ENCODE assay signal across 19 mouse cellular contexts in the genomic region with DNA sequence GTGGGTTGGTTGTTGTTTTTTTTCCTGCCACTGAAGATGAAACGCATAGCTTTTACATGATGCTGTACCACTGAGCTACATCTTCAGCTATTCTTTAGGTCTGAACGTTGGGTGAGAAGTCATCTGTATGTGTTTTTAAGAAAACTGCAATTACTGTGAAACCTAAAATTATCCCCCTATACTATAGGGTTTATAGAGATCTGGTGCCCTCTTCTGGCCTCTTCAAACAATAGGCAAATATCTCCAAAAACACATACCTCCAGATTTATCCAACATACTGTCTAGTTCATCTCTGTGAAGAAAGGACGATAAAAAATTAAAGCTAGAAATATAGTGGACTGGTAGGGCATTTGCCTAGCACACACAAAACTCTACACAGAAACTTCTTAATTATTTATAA. TPM values are rescaled to one million over a fixed set of nuclear protein-coding genes. Genes with fewer than 3 reads are reported as not detected.
A peak's percentile ranks its signal among the peaks of the same experiment; 100 is the strongest.
DNase-seq lines count a peak whose midpoint lies in the region; ATAC-seq and TF ChIP-seq lines count a peak whose summit lies in the region.
"Had no signal": no experiment of that assay in that cellular context is flagged by ENCODE, and none has a peak within 500 bp of the region (broad histone marks: within the 10 kb centered on the region; RNA-seq: fewer than 3 reads in every experiment).

No protein-coding gene starts in this region.

- intact Hi-C loops in gastrocnemius, postnatal 36 days (cut with DNase I) = no loop called here

- no peak overlapping the region for H3K4me2 ChIP-seq in hindbrain, postnatal 0 days (ENCODE audit: low read depth, low read length)
- H3K4me2 ChIP-seq in hindbrain, embryonic 12.5 days (replicated peaks) = no peak overlapping the region
- H3K4me2 ChIP-seq: heart, embryonic 15.5 days; liver, embryonic 13.5 days had no signal

- no peak for ATAC-seq in hindbrain, postnatal 0 days
- no peak for ATAC-seq in hindbrain, embryonic 12.5 days (ENCODE audit: low FRiP score)
- ATAC-seq in erythroblast, adult 5-6 weeks (replicated peaks; ENCODE audit: low FRiP score, poor library complexity, severe bottlenecking) = no peak
- ATAC-seq: Patski had no signal

- H3K27me3 ChIP-seq in hindbrain, postnatal 0 days (ENCODE audit: insufficient read depth, low read length) = no peaks in the 10 kb centered on the region
- H3K27me3 ChIP-seq in hindbrain, embryonic 12.5 days = no peaks in the 10 kb centered on the region
- H3K27me3 ChIP-seq: heart, embryonic 15.5 days; liver, embryonic 13.5 days had no signal

- DNase-seq in hindbrain, postnatal 0 days (ENCODE audit: low spot score) = peak; percentile 41
- peak; percentile 43 for DNase-seq in 3T3-L1 (ENCODE audit: low read depth, low spot score)
- DNase-seq in 416B (ENCODE audit: low read depth) = peak; percentile 0
- DNase-seq in c-Kit-positive CD71-negative TER-119-negative erythroid progenitor cells, embryonic 14.5 days (ENCODE audit: low read depth) = peak; percentile 1
- DNase-seq in ovary, adult 18-20 months (ENCODE audit: low spot score) = no peak
- no peak for DNase-seq in gastrocnemius, postnatal 36 days
- DNase-seq: cerebellum, postnatal 25 days; layer of hippocampus, postnatal 36 days; liver, embryonic 13.5 days; right cerebral cortex, postnatal 4 days had no signal

- WGBS in hindbrain, postnatal 0 days = 33% methylated on average over 3 of the region's 3 CpGs
- WGBS in hindbrain, embryonic 12.5 days = 43% methylated on average over 3 of the region's 3 CpGs

- no peak overlapping the region for H3K27ac ChIP-seq in hindbrain, postnatal 0 days
- H3K27ac ChIP-seq in hindbrain, embryonic 12.5 days = no peak overlapping the region
- H3K27ac ChIP-seq: heart, embryonic 15.5 days; liver, embryonic 13.5 days had no signal

- TF ChIP-seq CTCF in hindbrain, postnatal 0 days (IDR thresholded peaks at IDR 0.05; ENCODE audit: low read depth) = peak; percentile 51

- H3K9me3 ChIP-seq in hindbrain, postnatal 0 days (ENCODE audit: low read length) = no peaks in the 10 kb centered on the region
- no peaks in the 10 kb centered on the region for H3K9me3 ChIP-seq in hindbrain, embryonic 12.5 days (replicated peaks)
- H3K9me3 ChIP-seq: heart, embryonic 15.5 days; liver, embryonic 13.5 days had no signal

- no peaks in the 10 kb centered on the region for H3K4me1 ChIP-seq in hindbrain, postnatal 0 days (ENCODE audit: insufficient read depth, low read length)
- no peaks in the 10 kb centered on the region for H3K4me1 ChIP-seq in hindbrain, embryonic 12.5 days
- H3K4me1 ChIP-seq: heart, embryonic 15.5 days; liver, embryonic 13.5 days had no signal

- no peak overlapping the region for H3K4me3 ChIP-seq in hindbrain, postnatal 0 days (ENCODE audit: low read length)
- H3K4me3 ChIP-seq in hindbrain, embryonic 12.5 days = no peak overlapping the region
- H3K4me3 ChIP-seq: heart, embryonic 15.5 days; liver, embryonic 13.5 days had no signal

- no peak overlapping the region for H3K9ac ChIP-seq in hindbrain, postnatal 0 days (replicated peaks; ENCODE audit: low read length)
- no peak overlapping the region for H3K9ac ChIP-seq in hindbrain, embryonic 12.5 days
- H3K9ac ChIP-seq: heart, embryonic 15.5 days; liver, embryonic 13.5 days had no signal

- H3K36me3 ChIP-seq in hindbrain, postnatal 0 days (ENCODE audit: insufficient read depth, low read length) = no peaks in the 10 kb centered on the region
- no peaks in the 10 kb centered on the region for H3K36me3 ChIP-seq in hindbrain, embryonic 12.5 days
- H3K36me3 ChIP-seq: heart, embryonic 15.5 days; liver, embryonic 13.5 days had no signal

RNA-seq across cellular contexts. Expression of gene Xlr, which starts 1.6 kb away (rescaled TPM):
- total RNA-seq in hindbrain, postnatal 0 days (2014; rRNA removed) = 0.37 TPM in 1 of 2 replicates, not detected in the other
- 2.9 and 3.4 TPM in 2 replicates for polyA plus RNA-seq in hindbrain, postnatal 0 days (2015; fragmentation: Nextera tagmentation; extraction: Ambion mirVana)
- 1.7 and 3.1 TPM in 2 replicates for polyA plus RNA-seq in hindbrain, embryonic 12.5 days (2016; fragmentation: Nextera tagmentation; extraction: Ambion mirVana)
- total RNA-seq in erythroblast, adult 5-6 weeks (2015; ENCODE audit: low replicate concordance) = 1.0 and 5.8 TPM in 2 replicates
- 2.2 TPM in 1 of 2 replicates, not detected in the other for total RNA-seq in erythroblast, adult 5-6 weeks (2017; ENCODE audit: low replicate concordance)
- total RNA-seq in gastrocnemius, postnatal 36 days (2021) = under 1 TPM in 1 of 2 experiments, not detected in 1; 0.36 TPM

RNA-seq across cellular contexts. Expression of gene Zfp36l3, which starts 22.9 kb away (rescaled TPM):
- total RNA-seq in hindbrain, postnatal 0 days (2014; rRNA removed) = not detected in 2 replicates
- not detected in 2 replicates for polyA plus RNA-seq in hindbrain, postnatal 0 days (2015; fragmentation: Nextera tagmentation; extraction: Ambion mirVana)
- not detected in 2 replicates for polyA plus RNA-seq in hindbrain, embryonic 12.5 days (2016; fragmentation: Nextera tagmentation; extraction: Ambion mirVana)
- total RNA-seq in erythroblast, adult 5-6 weeks (2015; ENCODE audit: low replicate concordance) = not detected in 2 replicates
- total RNA-seq in erythroblast, adult 5-6 weeks (2017; ENCODE audit: low replicate concordance) = not detected in 2 replicates
- not detected for total RNA-seq in gastrocnemius, postnatal 36 days (2021)
- total RNA-seq: adrenal gland, postnatal 4 days; gastrocnemius, adult 8-10 months; layer of hippocampus, postnatal 36 days; megakaryocyte progenitor cell, adult 5-6 weeks had no signal
- polyA plus RNA-seq: heart, embryonic 15.5 days; liver, embryonic 13.5 days; neural tube, embryonic 11.5 days; Patski had no signal

RNA-seq across cellular contexts. Expression of gene 1700013H16Rik, which starts 41.4 kb away (rescaled TPM):
- not detected in 2 replicates for total RNA-seq in hindbrain, postnatal 0 days (2014; rRNA removed)
- polyA plus RNA-seq in hindbrain, postnatal 0 days (2015; fragmentation: Nextera tagmentation; extraction: Ambion mirVana) = not detected in 2 replicates
- not detected in 2 replicates for polyA plus RNA-seq in hindbrain, embryonic 12.5 days (2016; fragmentation: Nextera tagmentation; extraction: Ambion mirVana)
- not detected in 2 replicates for total RNA-seq in erythroblast, adult 5-6 weeks (2015; ENCODE audit: low replicate concordance)
- not detected in 2 replicates for total RNA-seq in erythroblast, adult 5-6 weeks (2017; ENCODE audit: low replicate concordance)
- total RNA-seq in gastrocnemius, postnatal 36 days (2021) = not detected
- total RNA-seq: adrenal gland, postnatal 4 days; gastrocnemius, adult 8-10 months; layer of hippocampus, postnatal 36 days; megakaryocyte progenitor cell, adult 5-6 weeks had no signal
- polyA plus RNA-seq: heart, embryonic 15.5 days; kidney, embryonic 14.5 days; liver, embryonic 13.5 days; neural tube, embryonic 11.5 days; Patski had no signal

Comparison
In these comparisons a context has a peak if more than half of its experiments do, and no peak if none do; other contexts are left out.
1. DNase-seq: peak in hindbrain, postnatal 0 days (single experiment), 3T3-L1 (single experiment), 416B (single experiment) and c-Kit-positive CD71-negative TER-119-negative erythroid progenitor cells, embryonic 14.5 days (single experiment); none in ovary, adult 18-20 months (single experiment) and gastrocnemius, postnatal 36 days (0 of 2).